Mouse (Mus musculus) C2C12 (cell line): ENCODE results near the gene Gm4312. TPM values are rescaled to one million over a fixed set of nuclear protein-coding genes. Genes with fewer than 3 reads are reported as not detected.
"Not testable (repeated sequence)": the region's sequence is repeated elsewhere in the genome, so short reads cannot be mapped to it uniquely, and the experiment has no call there.

Experiments used
- H3K27me3 ChIP-seq: one replicate; pipeline ENCODE4 v1.6.1; 2011; ENCODE audit not compliant: control insufficient read depth, insufficient read depth, insufficient read length
- H3K36me3 ChIP-seq: one replicate; pipeline ENCODE4 v1.6.1; 2011; ENCODE audit not compliant: control insufficient read depth, insufficient read depth
- H3K4me3 ChIP-seq: one replicate; pipeline ENCODE4 v1.5.1; 2011; ENCODE audit warnings: mild to moderate bottlenecking, control low read depth; ENCODE audit not compliant: poor library complexity, insufficient read depth, severe bottlenecking
- H3K79me2 ChIP-seq: one replicate; pipeline ENCODE4 v1.6.1; 2011; ENCODE audit not compliant: control insufficient read depth, insufficient read depth
- H3K79me3 ChIP-seq: one replicate; pipeline ENCODE4 v1.6.1; 2011; ENCODE audit warnings: low read depth, control low read depth
- H3ac ChIP-seq: one replicate; pipeline ENCODE3; 2011; ENCODE audit warnings: low read depth; ENCODE audit not compliant: control insufficient read depth, insufficient read length
- CEBPB ChIP-seq: IDR thresholded peaks from one replicate; pipeline ENCODE4 v1.6.1; 2011; ENCODE audit warnings: low read depth, mild to moderate bottlenecking, control low read depth, moderate library complexity
- CTCF ChIP-seq: IDR thresholded peaks from one replicate; pipeline ENCODE4 v1.5.1; 2011; ENCODE audit not compliant: control insufficient read depth, insufficient read depth, insufficient read length
- FOSL1 ChIP-seq: IDR thresholded peaks from one replicate; pipeline ENCODE4 v1.8.0; 2011; ENCODE audit warnings: mild to moderate bottlenecking, low read length; ENCODE audit not compliant: poor library complexity, insufficient read depth, severe bottlenecking
- MAX ChIP-seq: IDR thresholded peaks from one replicate; pipeline ENCODE4 v1.6.1; 2011; ENCODE audit warnings: mild to moderate bottlenecking, control low read depth
- MYOD1 ChIP-seq: IDR thresholded peaks from one replicate; pipeline ENCODE4 v1.6.1; 2011; ENCODE audit warnings: low read depth; ENCODE audit not compliant: control insufficient read depth, insufficient read length
- MYOG ChIP-seq: IDR thresholded peaks from one replicate; pipeline ENCODE4 v1.6.1; 2011; ENCODE audit not compliant: control insufficient read depth, insufficient read length; ENCODE audit errors: extremely low read depth
- USF1 ChIP-seq: IDR thresholded peaks from one replicate; pipeline ENCODE4 v1.6.1; 2011; ENCODE audit warnings: low read depth, mild to moderate bottlenecking, control low read depth, moderate library complexity
- long read RNA-seq, 2 experiments: library from polyadenylated mRNA; unstranded; transcript quantifications; one replicate each; pipeline ENCODE4 v2.0.0; 2019 to 2020
- polyA plus RNA-seq: library from polyadenylated mRNA; unstranded; fragments of >200 nt; fragmentation: generic; extraction: Trizol; gene quantifications from one replicate; pipeline ENCODE4 v1.2.1, GENCODE M21; 2012; ENCODE audit warnings: missing spikeins

The Gm4312 gene
- not detected for polyA plus RNA-seq
- long read RNA-seq, experiment 1: 0 reads
- long read RNA-seq, experiment 2: 0 reads

GRCm38 (mm10) chr10:100382460-100382859 lies at the start of gene Gm4312:
Gene Gm4312, minus strand, starts transcription at chr10:100382560.
- not testable (repeated sequence) for H3K27me3 ChIP-seq, H3K79me3 ChIP-seq, H3ac ChIP-seq, H3K79me2 ChIP-seq, H3K4me3 ChIP-seq, H3K36me3 ChIP-seq

- Histone ChIP-seq H3K4me3 (no peak overlapping the region), H3K79me3 (no peaks in the 10 kb centered on the region), H3K36me3 (no peaks in the 10 kb centered on the region), H3ac (no peak overlapping the region), H3K79me2 (no peaks in the 10 kb centered on the region), H3K27me3 (no peaks in the 10 kb centered on the region)
- TF ChIP-seq MAX (no peak), MYOG (no peak), MYOD1 (no peak), FOSL1 (no peak), CEBPB (no peak), USF1 (no peak), CTCF (no peak)
Measured at GRCm38 (mm10) chr10:100427592-100427991, 45.2 kb upstream of the Gm4312 start.

GRCm38 (mm10) chr10:100415566-100415965 lies 33.2 kb upstream of the Gm4312 start:
- TF ChIP-seq FOSL1 (no peak), CEBPB (no peak), MAX (no peak), CTCF (no peak), MYOG (no peak), USF1 (no peak), MYOD1 (no peak)

GRCm38 (mm10) chr10:100402301-100402700 lies 19.9 kb upstream of the Gm4312 start:
- H3K27me3 ChIP-seq, H3K36me3 ChIP-seq, H3K79me3 ChIP-seq, H3K79me2 ChIP-seq, H3K4me3 ChIP-seq, H3ac ChIP-seq: not testable (repeated sequence)

More at GRCm38 (mm10) chr10:100415566-100415965, 33.2 kb upstream of the Gm4312 start:
- Histone ChIP-seq H3K79me3 (no peaks in the 10 kb centered on the region), H3K36me3 (no peaks in the 10 kb centered on the region), H3K79me2 (no peaks in the 10 kb centered on the region), H3K27me3 (no peaks in the 10 kb centered on the region), H3ac (no peak overlapping the region), H3K4me3 (no peak overlapping the region)

- not testable (repeated sequence) for H3K79me3 ChIP-seq, H3ac ChIP-seq, H3K4me3 ChIP-seq, H3K27me3 ChIP-seq, H3K36me3 ChIP-seq, H3K79me2 ChIP-seq
Measured at GRCm38 (mm10) chr10:100361038-100361437, 21.3 kb downstream of the Gm4312 start, which contains the start of gene Gm4307. Gene Gm4307, plus strand, starts transcription at chr10:100361338.

- not testable (repeated sequence) for H3K36me3 ChIP-seq, H3K79me2 ChIP-seq, H3K79me3 ChIP-seq, H3K4me3 ChIP-seq, H3K27me3 ChIP-seq, H3ac ChIP-seq
Measured at GRCm38 (mm10) chr10:100356841-100357240, 25.5 kb downstream of the Gm4312 start.

- not testable (repeated sequence) for H3K79me3 ChIP-seq, H3K79me2 ChIP-seq, H3K36me3 ChIP-seq, H3K27me3 ChIP-seq, H3K4me3 ChIP-seq, H3ac ChIP-seq
Measured at GRCm38 (mm10) chr10:100350793-100351192, 31.6 kb downstream of the Gm4312 start, which contains the start of gene Gm4305. Gene Gm4305, plus strand, starts transcription at chr10:100351093.

- H3K4me3 ChIP-seq, H3ac ChIP-seq, H3K79me2 ChIP-seq, H3K27me3 ChIP-seq, H3K79me3 ChIP-seq, H3K36me3 ChIP-seq: not testable (repeated sequence)
Measured at GRCm38 (mm10) chr10:100345672-100346071, 36.7 kb downstream of the Gm4312 start, which contains the start of gene Gm4303. Gene Gm4303, plus strand, starts transcription at chr10:100345972.

GRCm38 (mm10) chr10:100340536-100340935 lies 41.8 kb downstream of the Gm4312 start, which contains the start of gene Gm4302:
Gene Gm4302, plus strand, starts transcription at chr10:100340836.
- not testable (repeated sequence) for H3K27me3 ChIP-seq, H3ac ChIP-seq, H3K36me3 ChIP-seq, H3K4me3 ChIP-seq, H3K79me2 ChIP-seq, H3K79me3 ChIP-seq

- H3K4me3 ChIP-seq, H3K79me2 ChIP-seq, H3K79me3 ChIP-seq, H3K27me3 ChIP-seq, H3ac ChIP-seq, H3K36me3 ChIP-seq: not testable (repeated sequence)
Measured at GRCm38 (mm10) chr10:100335376-100335775, 47.0 kb downstream of the Gm4312 start, which contains the start of gene Gm4301. Gene Gm4301, plus strand, starts transcription at chr10:100335676.
